Mouse (Mus musculus) forebrain, embryonic 16.5 days (tissue): ENCODE measurements around the gene Myocd. TPM values are rescaled to one million over a fixed set of nuclear protein-coding genes. Genes with fewer than 3 reads are reported as not detected.

Experiments
- ATAC-seq: fragments of 200-750 bp; cut with Nextera tagmentation; 2 replicates; pipeline ENCODE4 v1.8.0; 2017; ENCODE audit warnings: mild to moderate bottlenecking, moderate library complexity
- H3K27ac ChIP-seq: fragments of 300-500 bp; sonication (generic); 2 replicates; pipeline ENCODE4 v1.5.1; 2014; ENCODE audit warnings: low read length, control low read depth
- H3K27me3 ChIP-seq: fragments of 300-500 bp; sonication (generic); replicated peaks from 2 replicates; pipeline ENCODE4 v1.6.1; 2014; ENCODE audit warnings: low read length; ENCODE audit not compliant: control insufficient read depth, insufficient read depth
- H3K36me3 ChIP-seq: fragments of 300-500 bp; sonication (generic); 2 replicates; pipeline ENCODE4 v1.6.1; 2014; ENCODE audit not compliant: control insufficient read depth, insufficient read depth
- H3K4me1 ChIP-seq: fragments of 300-500 bp; sonication (generic); replicated peaks from 2 replicates; pipeline ENCODE4 v1.6.1; 2014; ENCODE audit warnings: low read length; ENCODE audit not compliant: control insufficient read depth, insufficient read depth
- H3K4me2 ChIP-seq: fragments of 300-500 bp; sonication (generic); 2 replicates; pipeline ENCODE4 v1.6.1; 2014; ENCODE audit warnings: mild to moderate bottlenecking, low read length, control low read depth
- H3K4me3 ChIP-seq: fragments of 300-500 bp; sonication (generic); replicated peaks from 2 replicates; pipeline ENCODE4 v1.5.1; 2014; ENCODE audit warnings: mild to moderate bottlenecking, low read length, control low read depth
- H3K9ac ChIP-seq: fragments of 300-500 bp; sonication (generic); replicated peaks from 2 replicates; pipeline ENCODE4 v1.6.1; 2014; ENCODE audit warnings: low read depth, low read length, control low read depth
- H3K9me3 ChIP-seq: fragments of 300-500 bp; sonication (generic); 2 replicates; pipeline ENCODE4 v1.6.1; 2016; ENCODE audit warnings: low read length; ENCODE audit not compliant: control insufficient read depth
- WGBS: fragments of 180-500 bp; shearing (Covaris S2); extraction: QIAGEN DNeasy Blood & Tissue Kit; methylation state at CpG from one replicate; pipeline ENCODE4 v1.1.7; 2014; 5-methylcytosine and 5-hydroxymethylcytosine counted together
- polyA plus RNA-seq: library from polyadenylated mRNA; unstranded; fragments of >200 nt; fragmentation: Nextera tagmentation; extraction: Ambion mirVana; gene quantifications from 2 replicates; pipeline ENCODE4 v1.2.1, GENCODE M21; 2015

Gene Myocd
- polyA plus RNA-seq, 1 experiment from 2014 or later = 0.23 TPM

- no peaks in the 10 kb centered on the region for H3K9me3 ChIP-seq
- no peak for ATAC-seq
- H3K4me2 ChIP-seq = no peak overlapping the region
- no peak overlapping the region for H3K27ac ChIP-seq
- no peaks in the 10 kb centered on the region for H3K36me3 ChIP-seq
- no peak overlapping the region for H3K4me3 ChIP-seq
- H3K4me1 ChIP-seq = no peaks in the 10 kb centered on the region
- H3K27me3 ChIP-seq = no peaks in the 10 kb centered on the region
- H3K9ac ChIP-seq = no peak overlapping the region
- WGBS = 48% methylated on average over 5 of the region's 5 CpGs
These were observed 67.6 kb downstream of the Myocd start for GRCm38 (mm10) chr11:65202236-65202635.

- 83% methylated on average over 3 of the region's 3 CpGs for WGBS
- Histone ChIP-seq H3K36me3 (no peaks in the 10 kb centered on the region), H3K9me3 (no peaks in the 10 kb centered on the region), H3K4me2 (no peak overlapping the region), H3K9ac (no peak overlapping the region), H3K4me3 (no peak overlapping the region), H3K27me3 (no peaks in the 10 kb centered on the region), H3K27ac (no peak overlapping the region), H3K4me1 (no peaks in the 10 kb centered on the region)
- no peak for ATAC-seq
These were observed 71.8 kb downstream of the Myocd start for GRCm38 (mm10) chr11:65198026-65198425.

- H3K4me3 ChIP-seq = no peak overlapping the region
- no peak overlapping the region for H3K4me2 ChIP-seq
- no peaks in the 10 kb centered on the region for H3K27me3 ChIP-seq
- no peaks in the 10 kb centered on the region for H3K4me1 ChIP-seq
- H3K9ac ChIP-seq = no peak overlapping the region
- WGBS = 4% methylated on average over 3 of the region's 3 CpGs
- H3K9me3 ChIP-seq = no peaks in the 10 kb centered on the region
- H3K27ac ChIP-seq = no peak overlapping the region
- ATAC-seq = peak; percentile 55; the same call in 1 of the 2 replicates
- no peaks in the 10 kb centered on the region for H3K36me3 ChIP-seq
These were observed 72.5 kb downstream of the Myocd start for GRCm38 (mm10) chr11:65197280-65197679.

GRCm38 (mm10) chr11:65186974-65187373 is 82.8 kb downstream of the Myocd start:
- H3K27me3 ChIP-seq = no peaks in the 10 kb centered on the region
- no peaks in the 10 kb centered on the region for H3K9me3 ChIP-seq
- no peak overlapping the region for H3K9ac ChIP-seq
- no peak overlapping the region for H3K4me2 ChIP-seq
- no peaks in the 10 kb centered on the region for H3K36me3 ChIP-seq
- no peak overlapping the region for H3K4me3 ChIP-seq
- H3K27ac ChIP-seq = no peak overlapping the region
- WGBS = 85% methylated on average over 12 of the region's 12 CpGs
- no peak for ATAC-seq
- H3K4me1 ChIP-seq = no peaks in the 10 kb centered on the region

GRCm38 (mm10) chr11:65185114-65185513 is 84.7 kb downstream of the Myocd start:
- no peaks in the 10 kb centered on the region for H3K36me3 ChIP-seq
- no peaks in the 10 kb centered on the region for H3K9me3 ChIP-seq
- WGBS = 97% methylated on average over 1 of the region's 1 CpGs
- no peak for ATAC-seq
- H3K4me2 ChIP-seq = no peak overlapping the region
- H3K9ac ChIP-seq = no peak overlapping the region
- no peaks in the 10 kb centered on the region for H3K27me3 ChIP-seq
- no peak overlapping the region for H3K27ac ChIP-seq
- no peak overlapping the region for H3K4me3 ChIP-seq
- H3K4me1 ChIP-seq = no peaks in the 10 kb centered on the region

GRCm38 (mm10) chr11:65170121-65170750 is 99.6 kb downstream of the Myocd start:
- Histone ChIP-seq H3K9me3 (no peaks in the 10 kb centered on the region), H3K4me1 (no peaks in the 10 kb centered on the region), H3K4me3 (no peak overlapping the region), H3K36me3 (no peaks in the 10 kb centered on the region), H3K9ac (no peak overlapping the region), H3K27ac (no peak overlapping the region), H3K4me2 (no peak overlapping the region), H3K27me3 (no peaks in the 10 kb centered on the region)
- no peak for ATAC-seq
- WGBS = 89% methylated on average over 4 of the region's 4 CpGs

GRCm38 (mm10) chr11:65162767-65163120 is 107.0 kb downstream of the Myocd start, which contains the start of gene Arhgap44:
Arhgap44 (minus strand) TSS chr11:65162961.
- peak within 1 kb of the TSS; percentile 82 for H3K4me3 ChIP-seq
- no peaks in the 10 kb centered on the region for H3K36me3 ChIP-seq
- H3K4me2 ChIP-seq = peak within 1 kb of the TSS; percentile 92
- no peaks in the 10 kb centered on the region for H3K9me3 ChIP-seq
- H3K9ac ChIP-seq = peak within 1 kb of the TSS; percentile 92
- H3K27ac ChIP-seq = peak within 1 kb of the TSS; percentile 60
- peaks cover 9% of the 10 kb centered on the region for H3K4me1 ChIP-seq
- H3K27me3 ChIP-seq = 0 out of 2 replicates have a peak, but pooled peaks cover 3% of the 10 kb centered on the region
- 0% methylated on average over 27 of the region's 27 CpGs for WGBS
- peak; percentile 98 for ATAC-seq

GRCm38 (mm10) chr11:65161881-65162766 is 107.7 kb downstream of the Myocd start:
- H3K4me1 ChIP-seq = peaks cover 9% of the 10 kb centered on the region
- H3K9me3 ChIP-seq = no peaks in the 10 kb centered on the region
- H3K4me3 ChIP-seq = peak overlapping the region; percentile 82
- H3K9ac ChIP-seq = peak overlapping the region; percentile 92
- ATAC-seq = peak; percentile 90
- peak overlapping the region; percentile 92 for H3K4me2 ChIP-seq
- H3K27me3 ChIP-seq = 0 out of 2 replicates have a peak, but pooled peaks cover 3% of the 10 kb centered on the region
- H3K36me3 ChIP-seq = no peaks in the 10 kb centered on the region
- H3K27ac ChIP-seq = peak overlapping the region; percentile 60
- WGBS = under 1% methylated on average over 48 of the region's 49 CpGs

- no peak overlapping the region for H3K27ac ChIP-seq
- peak overlapping the region; percentile 92 for H3K4me2 ChIP-seq
- WGBS = 53% methylated on average over 7 of the region's 7 CpGs
- no peak for ATAC-seq
- 0 out of 2 replicates have a peak, but pooled peaks cover 3% of the 10 kb centered on the region for H3K27me3 ChIP-seq
- peak overlapping the region; percentile 82 for H3K4me3 ChIP-seq
- peaks cover 9% of the 10 kb centered on the region for H3K4me1 ChIP-seq
- H3K9ac ChIP-seq = no peak overlapping the region
- no peaks in the 10 kb centered on the region for H3K9me3 ChIP-seq
- H3K36me3 ChIP-seq = no peaks in the 10 kb centered on the region
These were observed 108.6 kb downstream of the Myocd start for GRCm38 (mm10) chr11:65160991-65161880.
